Mouse (Mus musculus) macrophage (primary cell): ENCODE data around the gene Prrx1. TPM values are rescaled to one million over a fixed set of nuclear protein-coding genes. Genes with fewer than 3 reads are reported as not detected.

ENCODE experiments used
- H3K27ac ChIP-seq: fragments of 350-480 bp; formaldehyde crosslinking; 2 replicates; pipeline ENCODE4 v1.9.0; 2021
- H3K36me3 ChIP-seq: fragments of 350-480 bp; formaldehyde crosslinking; 2 replicates; pipeline ENCODE4 v1.9.0; 2021; ENCODE audit errors: inconsistent target
- H3K4me3 ChIP-seq: fragments of 350-480 bp; formaldehyde crosslinking; 2 replicates; pipeline ENCODE4 v1.9.0; 2021; ENCODE audit errors: inconsistent target
- H3K79me2 ChIP-seq: fragments of 350-480 bp; formaldehyde crosslinking; 2 replicates; pipeline ENCODE4 v1.9.0; 2021; ENCODE audit errors: inconsistent target
- WGBS: methylation state at CpG from one replicate; pipeline ENCODE4 v1.1.7; 2026; ENCODE audit warnings: inconsistent platforms; ENCODE audit not compliant: missing documents; 5-methylcytosine and 5-hydroxymethylcytosine counted together
- polyA plus RNA-seq: library from polyadenylated mRNA; stranded (reverse); fragments of 250-400 nt; gene quantifications from 3 replicates; pipeline ENCODE4 v1.2.4, GENCODE M21; 2018; ENCODE audit warnings: inconsistent platforms

The Prrx1 gene
- polyA plus RNA-seq, 1 experiment from 2014 or later, result 0.04 TPM

DNA sequence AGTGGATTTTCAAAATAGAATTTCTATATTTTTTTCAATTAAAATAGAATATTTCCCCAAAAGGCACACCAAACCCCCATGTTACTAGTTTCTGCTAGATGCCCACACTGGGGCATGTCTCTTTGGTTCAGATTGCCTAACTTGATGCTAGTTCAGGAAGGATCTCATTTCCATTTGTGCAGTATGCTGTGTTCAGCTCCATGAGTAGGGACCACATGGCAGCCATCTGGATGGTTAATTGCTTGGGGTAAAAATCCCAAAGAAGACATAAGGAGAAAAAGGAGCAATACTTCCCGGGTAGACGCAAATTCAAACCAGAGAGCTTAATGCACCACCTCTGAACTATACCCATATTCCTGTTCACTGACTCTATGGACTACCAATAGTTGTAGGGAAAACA lies 57.6 kb downstream of the Prrx1 start:
- Histone ChIP-seq H3K4me3 (no peak overlapping the region), H3K27ac (no peak overlapping the region), H3K36me3 (no peaks in the 10 kb centered on the region), H3K79me2 (no peaks in the 10 kb centered on the region)
- WGBS, result 92% methylated on average over 2 of the region's 2 CpGs

DNA sequence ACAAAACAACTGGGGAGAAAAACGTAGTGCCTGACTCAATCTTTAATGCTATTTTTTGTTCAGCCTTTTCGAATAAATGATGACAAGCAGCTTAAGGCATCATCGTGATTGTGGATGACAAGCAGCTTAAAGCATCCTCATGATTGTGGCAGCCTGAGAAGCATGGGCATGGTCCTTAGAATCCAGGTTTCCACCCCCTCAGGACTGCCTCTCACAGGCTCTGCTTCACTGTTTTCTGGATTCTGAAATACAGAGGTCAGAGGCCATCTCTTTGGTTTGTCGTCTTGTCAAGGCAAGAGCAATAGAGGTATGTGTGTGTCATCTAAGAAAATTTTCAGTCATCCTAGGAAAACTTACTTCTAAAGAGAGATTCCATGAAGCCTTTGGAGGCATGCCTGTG lies 60.7 kb downstream of the Prrx1 start:
- Histone ChIP-seq H3K27ac (no peak overlapping the region), H3K36me3 (no peaks in the 10 kb centered on the region), H3K79me2 (no peaks in the 10 kb centered on the region), H3K4me3 (no peak overlapping the region)
- WGBS, result 87% methylated on average over 4 of the region's 4 CpGs

DNA sequence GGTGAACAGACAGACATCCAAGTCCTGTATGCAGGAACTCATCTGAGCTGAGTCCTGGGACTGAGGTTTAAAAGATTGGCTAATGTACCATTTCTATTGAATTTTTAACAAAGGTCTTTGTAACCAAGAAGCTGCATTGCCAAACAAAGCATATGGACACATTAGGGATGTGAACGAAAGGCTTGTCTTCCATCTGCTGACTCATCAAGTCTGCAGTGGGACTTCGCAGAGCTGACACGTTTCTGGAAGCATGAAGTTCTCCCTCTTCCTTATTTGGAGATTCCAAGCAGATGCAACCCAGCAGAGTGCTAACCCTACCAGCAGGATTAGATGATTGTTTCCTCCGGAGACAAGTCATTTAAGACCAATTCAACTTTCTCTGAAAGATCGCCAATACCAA lies 61.2 kb downstream of the Prrx1 start:
- Histone ChIP-seq H3K79me2 (no peaks in the 10 kb centered on the region), H3K4me3 (no peak overlapping the region), H3K27ac (no peak overlapping the region), H3K36me3 (no peaks in the 10 kb centered on the region)
- WGBS, result 89% methylated on average over 5 of the region's 5 CpGs

DNA sequence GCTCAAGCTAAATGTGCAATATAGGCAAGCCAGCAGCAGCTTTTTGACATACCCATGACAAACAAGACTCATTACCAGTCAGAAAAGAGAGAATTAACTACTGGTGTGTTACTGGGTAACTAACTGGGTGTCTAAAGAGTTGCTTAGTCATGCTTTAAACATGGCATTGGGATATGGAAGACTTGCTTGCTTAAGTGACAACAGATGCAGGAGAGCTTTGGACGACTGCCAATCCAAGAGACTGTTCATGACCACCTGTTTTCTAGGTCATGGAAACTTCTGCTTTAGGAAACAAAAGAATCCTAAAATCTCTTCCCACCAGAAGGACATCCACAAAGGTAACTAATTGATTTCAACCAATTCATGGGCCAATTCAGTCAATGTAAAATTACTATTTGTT lies 61.7 kb downstream of the Prrx1 start:
- Histone ChIP-seq H3K4me3 (no peak overlapping the region), H3K36me3 (no peaks in the 10 kb centered on the region)
- WGBS, result 82% methylated on average over 1 of the region's 1 CpGs

DNA sequence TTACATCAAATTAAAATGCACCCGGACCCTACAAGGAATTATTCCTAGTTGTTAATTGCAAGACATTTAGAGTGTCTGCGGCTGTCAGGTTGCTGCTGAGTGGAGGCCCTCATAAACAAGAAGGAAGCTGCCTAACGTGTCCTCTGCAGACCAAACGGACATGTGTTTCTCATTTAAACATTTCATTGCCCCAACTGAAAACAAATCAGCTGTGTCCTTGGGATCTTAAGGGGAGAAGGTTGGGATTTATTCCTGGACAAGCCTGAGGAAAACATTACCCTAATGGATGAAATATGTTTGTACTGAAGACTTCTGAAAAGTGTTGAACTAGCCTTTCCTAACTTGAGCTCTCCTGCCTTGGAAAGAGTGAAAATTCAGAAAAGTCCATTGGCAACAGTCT lies 74.6 kb downstream of the Prrx1 start:
- no peaks in the 10 kb centered on the region for H3K36me3 ChIP-seq
- no peak overlapping the region for H3K4me3 ChIP-seq
- 82% methylated on average over 4 of the region's 4 CpGs for WGBS
- no peaks in the 10 kb centered on the region for H3K79me2 ChIP-seq
- H3K27ac ChIP-seq, result no peak overlapping the region

More for the DNA sequence above, 61.7 kb downstream of the Prrx1 start:
- Histone ChIP-seq H3K27ac (no peak overlapping the region), H3K79me2 (no peaks in the 10 kb centered on the region)

DNA sequence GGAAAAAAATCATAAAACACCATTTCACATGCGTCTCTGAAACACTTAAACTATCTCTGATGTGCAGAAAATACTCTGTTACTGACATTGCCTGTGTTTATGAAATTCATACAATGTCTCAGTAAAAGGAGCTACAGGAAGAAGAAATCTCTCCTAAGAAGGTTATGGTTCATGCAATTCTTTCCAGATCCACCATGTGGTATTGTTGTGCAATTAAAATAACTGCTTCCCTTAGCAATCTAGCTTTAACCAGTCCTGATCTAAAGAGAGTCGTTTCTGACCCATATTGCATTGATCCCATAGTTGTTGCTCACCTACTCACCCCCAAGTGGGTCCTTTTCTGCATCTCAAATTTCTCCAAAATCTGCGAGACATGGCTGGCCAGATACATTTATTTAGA lies 82.3 kb downstream of the Prrx1 start:
- Histone ChIP-seq H3K4me3 (no peak overlapping the region), H3K79me2 (no peaks in the 10 kb centered on the region), H3K36me3 (no peaks in the 10 kb centered on the region), H3K27ac (no peak overlapping the region)
- WGBS, result 70% methylated on average over 3 of the region's 3 CpGs

DNA sequence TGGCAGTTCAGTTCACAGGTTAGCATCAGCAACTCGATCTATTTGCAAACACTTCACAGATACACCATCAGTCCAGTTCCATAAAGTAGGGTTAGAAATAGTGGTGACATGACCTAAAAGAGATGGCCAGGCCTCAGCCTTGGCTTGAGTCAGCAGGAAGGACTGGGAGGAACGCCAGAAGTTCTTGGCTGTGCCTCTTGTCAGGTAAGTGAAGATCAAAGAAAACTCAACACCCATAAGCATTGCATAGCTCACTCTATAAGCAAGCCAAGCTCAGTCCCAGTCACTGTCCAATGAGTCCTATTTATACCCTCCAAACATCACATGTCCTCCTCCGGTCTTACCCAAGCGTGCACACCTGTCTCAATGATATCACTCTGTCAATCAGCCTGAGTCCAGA lies 87.2 kb downstream of the Prrx1 start:
- no peak overlapping the region for H3K4me3 ChIP-seq
- WGBS, result 95% methylated on average over 4 of the region's 4 CpGs
- no peak overlapping the region for H3K27ac ChIP-seq
- H3K36me3 ChIP-seq, result no peaks in the 10 kb centered on the region
- no peaks in the 10 kb centered on the region for H3K79me2 ChIP-seq

DNA sequence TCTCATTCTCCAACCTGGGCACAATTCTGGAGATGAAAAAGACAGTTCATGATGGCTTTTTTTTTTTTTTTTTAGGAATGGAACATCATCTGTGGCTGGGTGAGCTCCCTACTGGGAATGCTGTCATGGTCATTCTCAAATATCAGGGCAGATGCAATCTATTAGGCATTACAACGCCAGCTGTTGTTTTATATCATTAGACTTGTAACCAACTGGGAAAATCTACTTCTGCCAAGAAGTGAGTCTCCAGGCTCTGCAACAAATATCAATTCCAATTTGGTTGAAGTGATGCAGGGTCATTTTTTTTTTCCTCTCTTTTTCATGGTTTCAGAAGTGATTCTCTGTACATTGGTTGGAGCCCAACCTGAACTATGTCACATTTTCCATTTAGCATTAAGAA lies 91.7 kb downstream of the Prrx1 start:
- Histone ChIP-seq H3K79me2 (no peaks in the 10 kb centered on the region), H3K27ac (no peak overlapping the region), H3K36me3 (no peaks in the 10 kb centered on the region), H3K4me3 (no peak overlapping the region)
- WGBS, result 93% methylated on average over 1 of the region's 1 CpGs

DNA sequence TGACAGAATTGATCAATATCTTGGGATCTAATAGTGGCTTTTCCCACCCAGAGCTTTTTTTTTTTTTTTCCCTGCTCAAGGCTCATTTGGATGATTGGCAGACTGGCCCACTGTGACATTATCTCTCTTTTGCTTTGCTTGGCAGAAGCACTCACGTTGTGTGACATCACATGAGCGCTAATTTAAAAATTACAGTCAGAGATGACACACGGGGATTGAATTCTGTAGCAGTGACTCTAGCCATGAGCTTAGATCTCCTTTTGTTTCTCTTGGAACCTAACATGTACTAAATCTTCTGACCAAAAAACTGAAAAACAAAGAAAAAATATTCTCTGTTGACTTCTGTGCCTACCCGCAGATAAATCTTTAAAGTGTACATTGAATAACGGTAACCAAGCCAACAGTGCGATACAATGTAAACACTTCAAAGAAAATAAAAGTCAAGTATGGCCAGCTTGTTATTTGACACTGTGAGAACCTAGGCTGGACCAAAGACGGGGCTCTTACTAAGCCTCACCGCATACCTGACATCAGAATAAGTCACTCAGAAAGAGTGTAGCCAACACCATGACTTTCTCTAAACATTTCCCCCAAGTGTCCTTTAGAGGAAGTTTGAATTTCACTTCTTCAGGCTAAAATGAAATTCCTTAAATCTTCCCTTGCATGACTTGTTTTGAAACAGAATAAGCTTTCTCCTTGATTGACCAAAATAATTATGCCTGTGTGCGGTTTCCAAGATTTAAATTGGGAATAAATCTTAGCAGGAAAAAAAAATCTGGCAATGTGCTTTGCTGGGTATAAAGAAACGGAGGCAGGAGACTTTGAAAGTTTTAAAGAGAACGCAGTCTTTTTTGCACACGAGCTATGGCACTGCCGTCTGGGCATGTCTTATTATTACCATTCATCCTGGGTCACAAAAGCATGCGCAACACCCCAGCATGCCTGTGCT lies 104.3 kb downstream of the Prrx1 start:
- no peak overlapping the region for H3K27ac ChIP-seq
- no peaks in the 10 kb centered on the region for H3K36me3 ChIP-seq
- no peak overlapping the region for H3K4me3 ChIP-seq
- H3K79me2 ChIP-seq, result no peaks in the 10 kb centered on the region
- 94% methylated on average over 14 of the region's 14 CpGs for WGBS

DNA sequence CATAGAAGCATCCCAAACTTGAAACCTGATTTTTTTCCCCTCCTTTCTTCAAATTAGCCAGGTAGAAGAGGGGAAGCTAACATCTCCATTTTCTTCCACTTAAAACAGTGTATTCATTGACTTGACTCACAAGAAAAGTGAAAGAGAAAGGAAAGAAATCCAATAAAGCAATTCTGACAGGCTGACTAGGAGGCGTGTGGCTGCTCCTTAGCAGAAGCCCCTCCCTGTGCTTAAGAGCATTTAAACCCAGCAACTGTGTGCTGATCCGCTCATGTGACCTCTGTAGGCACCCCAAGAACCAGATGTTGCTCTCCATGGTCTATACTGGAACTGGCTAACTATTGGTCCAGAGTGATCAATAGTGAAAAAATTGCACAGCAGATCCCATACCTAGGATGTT lies 114.7 kb downstream of the Prrx1 start:
- H3K4me3 ChIP-seq, result no peak overlapping the region
- H3K27ac ChIP-seq, result no peak overlapping the region
- WGBS, result 40% methylated on average over 2 of the region's 2 CpGs
- H3K36me3 ChIP-seq, result no peaks in the 10 kb centered on the region
- H3K79me2 ChIP-seq, result no peaks in the 10 kb centered on the region

DNA sequence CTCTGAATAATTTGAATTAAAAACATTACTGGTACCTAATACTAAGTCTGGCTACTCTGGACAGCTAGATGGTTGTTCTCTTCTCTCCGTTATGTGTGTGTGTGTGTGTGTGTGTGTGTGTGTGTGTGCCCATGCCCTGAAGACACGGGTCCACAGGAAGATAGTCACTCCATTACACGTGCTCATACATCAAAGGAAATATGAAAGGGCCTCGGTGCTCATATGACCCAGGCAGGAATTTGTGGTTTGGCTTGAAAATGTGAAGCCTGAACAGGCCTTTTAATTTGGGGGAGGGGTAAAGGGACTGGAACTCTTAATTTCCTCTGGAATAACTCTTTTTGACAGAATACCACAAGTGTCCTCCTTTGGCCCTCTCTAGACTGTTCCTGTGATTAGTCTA lies 115.5 kb downstream of the Prrx1 start:
- Histone ChIP-seq H3K27ac (no peak overlapping the region), H3K79me2 (no peaks in the 10 kb centered on the region), H3K4me3 (no peak overlapping the region), H3K36me3 (no peaks in the 10 kb centered on the region)
- WGBS, result 6% methylated on average over 3 of the region's 4 CpGs

Other genes with a start within 250 kb of the Prrx1 start
- not detected in 3 replicates for gene Mroh9, start 228.0 kb downstream of the Prrx1 start, polyA plus RNA-seq
- 3.6 to 5.3 TPM (median 5.2 TPM) in 3 replicates for gene Gorab, start 90.0 kb upstream of the Prrx1 start, polyA plus RNA-seq